Mouse (Mus musculus) hindbrain, embryonic 15.5 days (tissue): ENCODE measurements around the gene Irf3. TPM values are rescaled to one million over a fixed set of nuclear protein-coding genes. Genes with fewer than 3 reads are reported as not detected.

Source experiments
- ATAC-seq: fragments of 200-750 bp; cut with Nextera tagmentation; 2 replicates; pipeline ENCODE4 v1.8.0; 2017; ENCODE audit warnings: low read depth, moderate number of reproducible peaks, moderate TSS enrichment; ENCODE audit not compliant: low FRiP score
- H3K27ac ChIP-seq: fragments of 300-500 bp; sonication (generic); replicated peaks from 2 replicates; pipeline ENCODE4 v1.5.1; 2015; ENCODE audit warnings: mild to moderate bottlenecking, inconsistent platforms
- H3K27me3 ChIP-seq: fragments of 300-500 bp; sonication (generic); 2 replicates; pipeline ENCODE4 v1.6.1; 2015; ENCODE audit warnings: control low read depth, inconsistent platforms
- H3K36me3 ChIP-seq: fragments of 300-500 bp; sonication (generic); 2 replicates; pipeline ENCODE4 v1.6.1; 2015; ENCODE audit warnings: control low read depth, inconsistent platforms
- H3K4me1 ChIP-seq: fragments of 300-500 bp; sonication (generic); replicated peaks from 2 replicates; pipeline ENCODE4 v1.6.1; 2015; ENCODE audit warnings: control low read depth, inconsistent platforms
- H3K4me2 ChIP-seq: fragments of 300-500 bp; sonication (generic); 2 replicates; pipeline ENCODE4 v1.6.1; 2015; ENCODE audit warnings: moderate library complexity, mild to moderate bottlenecking, inconsistent platforms
- H3K4me3 ChIP-seq: fragments of 300-500 bp; sonication (generic); 2 replicates; pipeline ENCODE4 v1.5.1; 2015; ENCODE audit warnings: mild to moderate bottlenecking, inconsistent platforms
- H3K9ac ChIP-seq: fragments of 300-500 bp; sonication (generic); 2 replicates; pipeline ENCODE4 v1.6.1; 2015; ENCODE audit warnings: inconsistent platforms
- H3K9me3 ChIP-seq: fragments of 300-500 bp; sonication (generic); 2 replicates; pipeline ENCODE4 v1.6.1; 2016; ENCODE audit warnings: control low read depth, inconsistent platforms
- WGBS: fragments of 180-500 bp; shearing (Covaris S2); methylation state at CpG from one replicate; pipeline ENCODE4 v1.1.7; 2015; 5-methylcytosine and 5-hydroxymethylcytosine counted together
- polyA plus RNA-seq: library from polyadenylated mRNA; unstranded; fragments of >200 nt; fragmentation: Nextera tagmentation; extraction: Ambion mirVana; gene quantifications from 2 replicates; pipeline ENCODE4 v1.2.1, GENCODE M21; 2015

The Irf3 gene
- polyA plus RNA-seq, 1 experiment from 2014 or later = 57.4 TPM

DNA sequence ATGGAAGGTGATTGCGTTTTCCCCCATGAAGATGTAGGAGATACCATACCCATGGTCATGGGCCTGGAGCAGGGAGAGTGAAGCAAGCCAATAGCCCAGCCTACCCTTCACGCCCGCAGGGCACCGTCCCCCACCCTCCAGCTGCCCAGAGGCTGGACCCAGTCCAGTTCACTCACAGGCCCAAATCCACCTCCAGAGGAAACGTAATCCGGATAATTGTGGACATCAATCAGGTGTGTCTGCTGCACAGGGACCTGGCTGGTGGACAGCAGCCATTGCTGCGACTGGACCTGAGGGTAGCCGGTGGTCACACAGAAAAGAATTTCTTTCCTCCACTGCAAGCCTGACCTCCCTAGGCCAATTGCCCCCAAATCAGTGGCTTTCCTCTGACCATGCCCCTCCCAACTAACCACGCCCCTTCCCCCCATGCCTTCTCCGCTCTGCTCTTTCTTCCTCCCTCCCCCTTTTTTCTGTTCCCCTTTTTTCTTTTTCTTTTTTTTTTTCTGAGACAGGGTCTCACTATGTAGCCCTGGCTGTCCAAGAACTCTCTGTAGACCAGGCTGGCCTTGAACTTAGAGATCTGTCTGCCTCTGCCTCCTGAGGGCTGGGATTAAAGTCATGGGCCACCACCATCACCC lies 37.5 kb upstream of the Irf3 start:
- Histone ChIP-seq H3K4me3 (no peak overlapping the region), H3K36me3 (peaks cover 44% of the 10 kb centered on the region), H3K27ac (no peak overlapping the region), H3K9me3 (no peaks in the 10 kb centered on the region), H3K27me3 (no peaks in the 10 kb centered on the region), H3K9ac (no peak overlapping the region), H3K4me2 (no peak overlapping the region), H3K4me1 (0 out of 2 replicates have a peak, but pooled peaks cover 5% of the 10 kb centered on the region)
- no peak for ATAC-seq
- WGBS = 89% methylated on average over 10 of the region's 10 CpGs

DNA sequence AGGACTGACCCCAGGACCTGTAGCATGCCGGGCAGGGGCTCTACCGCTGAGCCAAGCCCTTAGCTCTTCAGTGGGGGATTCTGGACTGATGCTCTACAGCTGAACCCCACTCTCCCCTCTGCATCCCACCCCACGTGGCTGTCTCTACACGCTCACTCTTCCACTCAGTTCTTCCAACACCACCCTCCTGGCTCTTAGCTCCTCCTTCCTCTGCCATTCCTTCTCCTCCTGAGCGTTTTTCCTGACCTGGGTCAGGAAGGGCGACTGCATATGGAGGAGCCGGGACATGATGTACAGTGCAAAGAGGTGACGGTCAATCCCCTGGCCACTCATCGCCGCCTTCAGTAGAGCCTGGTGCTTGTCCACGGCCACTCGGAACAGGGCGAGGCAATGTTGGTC lies 36.9 kb upstream of the Irf3 start:
- Histone ChIP-seq H3K27me3 (no peaks in the 10 kb centered on the region), H3K4me2 (no peak overlapping the region), H3K36me3 (peaks cover 49% of the 10 kb centered on the region), H3K9ac (no peak overlapping the region), H3K27ac (no peak overlapping the region), H3K9me3 (no peaks in the 10 kb centered on the region), H3K4me1 (0 out of 2 replicates have a peak, but pooled peaks cover 5% of the 10 kb centered on the region), H3K4me3 (no peak overlapping the region)
- WGBS = 93% methylated on average over 13 of the region's 13 CpGs
- ATAC-seq = no peak

DNA sequence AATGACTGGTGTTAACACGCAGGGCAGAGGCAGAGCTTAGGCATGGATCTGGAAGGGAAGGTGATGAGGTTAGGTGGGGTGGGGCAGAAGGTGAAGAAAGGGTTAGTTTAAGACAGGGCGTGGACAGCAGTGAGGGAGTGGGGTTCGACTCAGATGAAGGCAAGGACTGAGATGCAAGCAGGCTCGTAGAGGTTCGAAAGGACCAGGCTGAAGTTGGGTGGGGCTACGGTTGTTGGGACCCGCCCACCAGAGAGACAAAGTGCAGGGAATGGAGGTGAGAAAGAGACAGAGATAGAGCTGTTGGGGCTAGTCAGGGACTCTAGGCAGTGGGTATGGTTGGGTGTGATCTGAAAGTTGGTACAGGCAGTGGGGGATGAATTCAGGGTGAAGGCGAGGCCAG lies 35.1 kb upstream of the Irf3 start:
- Histone ChIP-seq H3K27me3 (no peaks in the 10 kb centered on the region), H3K27ac (no peak overlapping the region), H3K36me3 (peaks cover 62% of the 10 kb centered on the region), H3K4me3 (no peak overlapping the region), H3K9me3 (no peaks in the 10 kb centered on the region), H3K4me2 (no peak overlapping the region), H3K9ac (no peak overlapping the region), H3K4me1 (0 out of 2 replicates have a peak, but pooled peaks cover 4% of the 10 kb centered on the region)
- WGBS = 85% methylated on average over 8 of the region's 8 CpGs
- ATAC-seq = no peak

DNA sequence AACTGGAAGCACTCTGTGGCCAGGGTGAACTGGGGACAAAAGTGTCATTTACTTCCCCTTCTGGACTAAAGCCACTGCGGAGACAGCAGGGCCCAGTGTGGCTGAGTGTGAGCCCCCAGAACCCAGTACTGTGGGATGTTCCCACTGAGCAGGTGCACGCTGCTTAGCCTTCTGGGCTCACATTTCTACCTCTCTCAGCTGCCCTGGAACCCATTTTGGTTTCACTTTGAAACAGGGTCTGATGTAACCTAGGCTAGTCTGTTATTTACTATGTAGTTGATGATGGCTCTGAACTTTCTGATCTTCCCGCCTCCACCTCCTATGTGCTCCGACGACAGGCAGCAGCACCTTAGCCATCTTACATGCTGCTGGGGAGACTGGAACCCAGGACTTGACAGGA lies 34.6 kb upstream of the Irf3 start:
- no peaks in the 10 kb centered on the region for H3K9me3 ChIP-seq

DNA sequence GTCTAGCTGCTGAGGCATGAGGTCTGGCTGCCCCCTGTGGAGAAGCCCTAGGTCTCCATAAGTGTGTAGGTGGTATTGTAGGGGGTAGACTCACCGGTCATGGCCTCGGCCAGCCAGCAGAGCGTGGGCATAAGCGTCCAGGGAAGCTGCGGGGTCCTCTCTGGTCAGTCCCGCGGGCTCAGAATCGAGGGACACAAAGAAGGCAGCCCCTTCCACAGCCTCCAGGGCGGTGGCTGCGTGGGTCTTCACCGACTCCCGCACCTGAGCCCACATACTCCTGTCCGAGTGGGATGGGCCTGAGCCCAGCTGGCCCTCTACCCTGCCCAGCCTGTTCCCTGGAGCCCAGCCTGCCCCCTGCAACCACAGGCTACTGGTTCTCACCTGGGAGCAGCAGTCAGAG lies 32.5 kb upstream of the Irf3 start:
- Histone ChIP-seq H3K4me3 (no peak overlapping the region), H3K4me1 (peaks cover 3% of the 10 kb centered on the region; the same call in 1 of the 2 replicates), H3K36me3 (peaks cover 60% of the 10 kb centered on the region), H3K9ac (no peak overlapping the region), H3K9me3 (no peaks in the 10 kb centered on the region), H3K27me3 (no peaks in the 10 kb centered on the region), H3K27ac (no peak overlapping the region), H3K4me2 (no peak overlapping the region)
- 96% methylated on average over 13 of the region's 13 CpGs for WGBS
- ATAC-seq = no peak

More for the DNA sequence above, 34.6 kb upstream of the Irf3 start:
- Histone ChIP-seq H3K27me3 (no peaks in the 10 kb centered on the region), H3K4me1 (no peaks in the 10 kb centered on the region), H3K36me3 (peaks cover 65% of the 10 kb centered on the region), H3K4me2 (no peak overlapping the region), H3K9ac (no peak overlapping the region), H3K27ac (no peak overlapping the region), H3K4me3 (no peak overlapping the region)
- ATAC-seq = no peak
- WGBS = 92% methylated on average over 5 of the region's 5 CpGs

DNA sequence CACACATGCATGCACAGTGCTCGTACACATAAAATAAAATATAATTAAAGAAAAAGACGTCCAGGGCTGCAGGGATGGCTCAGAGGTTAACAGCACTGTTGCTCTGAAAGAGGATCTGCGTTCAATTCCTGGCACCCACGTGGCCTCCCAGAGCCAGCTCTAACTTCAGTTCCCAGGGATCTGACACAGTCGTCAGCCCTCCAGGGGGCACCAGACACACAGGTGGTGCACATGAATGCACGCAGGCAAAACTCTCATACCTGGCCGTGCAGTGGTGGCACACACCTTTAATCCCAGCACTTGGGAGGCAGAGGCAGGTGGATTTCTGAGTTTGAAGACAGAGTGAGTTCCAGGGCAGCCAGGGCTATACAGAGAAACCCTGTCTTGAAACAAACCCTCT lies 31.5 kb upstream of the Irf3 start:
- H3K4me3 ChIP-seq = no peak overlapping the region
- H3K36me3 ChIP-seq = peaks cover 55% of the 10 kb centered on the region
- no peak overlapping the region for H3K27ac ChIP-seq
- no peak overlapping the region for H3K4me2 ChIP-seq
- ATAC-seq = no peak
- no peaks in the 10 kb centered on the region for H3K27me3 ChIP-seq
- peaks cover 6% of the 10 kb centered on the region for H3K4me1 ChIP-seq
- WGBS = 87% methylated on average over 7 of the region's 7 CpGs
- no peaks in the 10 kb centered on the region for H3K9me3 ChIP-seq
- H3K9ac ChIP-seq = no peak overlapping the region

DNA sequence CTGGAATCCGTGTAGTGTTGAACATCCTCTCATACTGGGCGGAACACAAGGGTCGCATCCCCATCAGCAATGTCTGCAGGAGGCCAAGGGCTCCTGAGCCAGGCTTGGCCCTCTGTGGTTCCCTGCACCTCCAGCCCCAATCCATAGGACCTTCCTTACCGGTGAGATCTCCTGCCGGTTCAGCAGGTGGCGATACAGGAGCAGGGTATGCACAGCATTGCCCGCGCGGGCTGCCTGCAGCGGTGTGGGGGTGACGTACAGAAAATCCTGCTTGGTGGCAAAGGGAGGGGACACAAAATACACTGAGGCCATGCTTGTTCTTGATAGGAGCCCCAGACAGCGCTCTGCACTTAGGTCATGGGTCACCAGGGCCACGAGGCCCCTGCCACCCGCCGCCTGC lies 30.8 kb upstream of the Irf3 start:
- H3K27me3 ChIP-seq = no peaks in the 10 kb centered on the region
- no peak overlapping the region for H3K27ac ChIP-seq
- peaks cover 13% of the 10 kb centered on the region for H3K4me1 ChIP-seq
- ATAC-seq = no peak
- H3K4me3 ChIP-seq = no peak overlapping the region
- 77% methylated on average over 15 of the region's 15 CpGs for WGBS
- no peak overlapping the region for H3K4me2 ChIP-seq
- H3K36me3 ChIP-seq = peaks cover 49% of the 10 kb centered on the region
- no peak overlapping the region for H3K9ac ChIP-seq
- no peaks in the 10 kb centered on the region for H3K9me3 ChIP-seq

DNA sequence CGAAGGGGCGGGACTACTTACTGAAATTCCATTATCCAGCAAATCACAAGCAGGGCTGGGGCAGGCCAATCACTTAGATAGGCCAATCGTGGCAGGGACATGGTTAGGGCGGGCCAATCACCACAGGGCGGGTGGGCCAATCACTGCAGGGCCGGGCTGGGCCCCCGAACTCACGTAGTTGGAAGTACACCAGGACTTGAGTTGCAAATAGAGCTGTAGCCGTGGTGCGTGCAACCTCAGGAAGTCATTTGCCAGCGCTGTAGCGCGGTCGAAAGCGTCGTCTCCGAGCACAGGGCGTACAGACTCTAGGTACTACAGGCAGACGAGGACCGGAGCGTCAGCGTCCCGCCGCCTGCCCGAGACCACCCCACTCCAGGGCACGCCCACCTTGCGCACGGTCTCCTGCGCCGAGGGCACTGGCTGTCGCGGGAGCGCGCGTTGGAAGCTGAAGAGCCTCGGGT lies 27.2 kb upstream of the Irf3 start:
- Histone ChIP-seq H3K27ac (peak overlapping the region; percentile 79), H3K9me3 (no peaks in the 10 kb centered on the region), H3K9ac (peak overlapping the region; percentile 66), H3K4me1 (peaks cover 42% of the 10 kb centered on the region), H3K4me2 (peak overlapping the region; percentile 82), H3K27me3 (no peaks in the 10 kb centered on the region), H3K4me3 (peak overlapping the region; percentile 46), H3K36me3 (peaks cover 24% of the 10 kb centered on the region)
- 0% methylated on average over 36 of the region's 36 CpGs for WGBS
- ATAC-seq = peak; percentile 96

DNA sequence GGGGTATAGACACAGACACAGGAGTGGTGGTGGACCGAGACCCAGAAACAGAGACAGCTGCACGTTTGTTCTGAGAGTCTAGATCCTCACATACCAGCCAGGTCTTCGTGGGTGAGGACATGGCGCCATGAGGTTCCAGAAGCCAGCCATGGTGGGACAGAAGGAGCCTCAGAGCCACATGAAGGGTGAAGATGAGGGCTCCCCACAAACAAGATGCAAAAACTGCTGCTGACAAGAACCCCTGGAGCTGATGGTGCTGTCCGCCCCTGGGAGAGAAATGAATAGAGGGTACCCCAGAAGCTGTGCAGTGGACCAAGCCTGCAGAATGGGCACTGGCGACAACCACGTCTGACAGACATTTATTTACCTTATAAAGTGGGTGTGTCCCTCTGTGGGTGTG lies 26.3 kb upstream of the Irf3 start:
- peak overlapping the region; percentile 82 for H3K4me2 ChIP-seq
- peak overlapping the region; percentile 66 for H3K9ac ChIP-seq
- peaks cover 17% of the 10 kb centered on the region for H3K36me3 ChIP-seq
- no peaks in the 10 kb centered on the region for H3K27me3 ChIP-seq
- H3K4me1 ChIP-seq = peaks cover 44% of the 10 kb centered on the region
- peak overlapping the region; percentile 46 for H3K4me3 ChIP-seq
- 70% methylated on average over 7 of the region's 7 CpGs for WGBS
- ATAC-seq = no peak
- peak overlapping the region; percentile 79 for H3K27ac ChIP-seq
- no peaks in the 10 kb centered on the region for H3K9me3 ChIP-seq

DNA sequence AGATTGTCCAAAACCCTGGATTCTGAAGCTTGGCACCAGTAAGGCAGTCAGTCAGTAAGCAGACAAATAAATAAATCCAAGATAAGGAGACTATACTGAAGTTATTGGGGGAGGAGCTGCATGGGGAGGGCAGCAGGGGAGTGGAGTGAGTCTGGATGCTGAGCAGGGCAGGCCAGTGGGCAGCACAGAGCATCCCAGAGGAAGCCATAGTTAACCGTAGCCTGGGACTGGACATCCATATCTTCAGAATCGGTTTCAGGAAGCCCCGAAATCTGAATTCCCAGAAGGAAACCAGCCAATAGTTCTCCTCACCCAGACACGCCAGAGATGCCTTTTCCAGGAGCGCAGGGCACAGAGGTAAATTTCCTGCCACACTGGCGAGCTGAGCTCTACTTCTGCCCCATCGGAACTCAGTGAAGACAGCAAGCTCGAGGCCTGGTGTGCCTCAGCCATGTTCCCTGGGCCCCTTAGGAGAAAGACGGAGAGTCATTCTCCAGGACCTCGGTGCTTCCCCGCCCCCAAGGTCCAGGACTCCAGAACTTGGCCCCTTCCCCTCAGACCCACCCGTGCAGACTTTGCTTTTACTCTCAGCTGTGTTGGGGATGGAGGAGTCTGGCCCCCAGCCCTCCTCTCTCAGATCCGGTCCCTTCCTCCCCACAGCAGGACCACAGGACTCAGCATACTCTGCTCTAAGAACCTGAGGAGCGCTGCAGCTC lies 23.9 kb upstream of the Irf3 start:
- Histone ChIP-seq H3K4me3 (peak overlapping the region; percentile 51), H3K36me3 (peaks cover 26% of the 10 kb centered on the region), H3K27ac (peak overlapping the region; percentile 91), H3K9me3 (no peaks in the 10 kb centered on the region), H3K9ac (peak overlapping the region; percentile 66), H3K27me3 (no peaks in the 10 kb centered on the region), H3K4me2 (peak overlapping the region; percentile 98), H3K4me1 (peaks cover 44% of the 10 kb centered on the region)
- 24% methylated on average over 14 of the region's 14 CpGs for WGBS
- ATAC-seq = no peak

DNA sequence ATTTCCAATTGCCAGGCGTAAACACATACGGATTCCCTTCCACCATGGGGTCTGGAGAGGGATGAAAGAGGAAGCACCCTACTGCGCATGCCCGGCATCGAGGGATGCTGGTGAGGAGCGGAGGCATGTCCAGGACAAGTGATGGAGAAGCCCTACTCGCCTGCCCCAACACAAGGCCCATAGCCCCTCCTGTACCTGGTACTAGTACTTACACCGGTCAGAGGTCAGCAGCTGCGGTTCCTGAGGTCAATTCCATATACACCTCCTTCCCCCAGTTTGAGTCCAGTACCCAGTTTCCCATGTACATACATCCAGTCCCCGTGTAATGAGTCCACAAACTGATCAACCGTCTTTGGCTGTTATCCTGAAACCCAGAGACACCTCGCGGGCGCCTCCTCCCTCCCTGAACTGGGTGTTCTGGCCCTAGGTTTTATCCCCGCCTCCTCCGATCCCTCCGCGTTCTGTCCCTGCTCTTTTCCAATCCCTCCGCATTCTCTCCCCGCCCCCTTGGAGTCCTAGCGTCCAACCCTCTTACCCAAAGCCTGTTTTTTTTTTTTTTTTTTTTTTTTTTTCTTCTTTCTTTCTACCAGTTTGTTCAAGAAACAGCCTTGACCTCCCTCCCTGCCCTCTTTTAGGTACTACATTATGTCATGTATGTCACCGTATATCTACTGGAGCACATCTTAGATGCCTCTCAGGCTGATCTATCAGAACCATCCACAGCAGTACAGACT lies 22.9 kb upstream of the Irf3 start, which contains the start of gene Cpt1c:
Cpt1c (minus strand) TSS at position 469 of the 734 bp plus-strand sequence.
- Histone ChIP-seq H3K9me3 (no peaks in the 10 kb centered on the region), H3K4me2 (peak within 1 kb of the TSS; percentile 98), H3K9ac (peak within 1 kb of the TSS; percentile 66), H3K4me1 (peaks cover 44% of the 10 kb centered on the region), H3K27ac (peak within 1 kb of the TSS; percentile 91), H3K36me3 (peaks cover 36% of the 10 kb centered on the region), H3K27me3 (no peaks in the 10 kb centered on the region), H3K4me3 (peak within 1 kb of the TSS; percentile 51)
- WGBS = under 1% methylated on average over 22 of the region's 22 CpGs
- peak; percentile 58 for ATAC-seq

DNA sequence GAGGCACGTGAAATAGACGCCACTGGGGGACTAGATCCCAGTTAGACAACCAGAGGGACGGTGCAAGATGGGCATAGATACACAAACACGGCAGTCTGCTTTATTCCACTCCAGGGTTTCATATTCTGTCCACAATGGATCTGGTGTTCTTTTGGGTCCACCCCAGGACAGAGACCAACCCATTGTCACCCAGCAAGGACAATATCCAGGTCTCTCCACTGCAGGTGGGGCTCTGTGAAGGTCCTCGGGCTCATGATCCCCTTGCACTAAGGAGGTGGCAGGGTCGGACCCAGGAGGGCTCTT lies 22.4 kb upstream of the Irf3 start:
- Histone ChIP-seq H3K4me1 (peaks cover 41% of the 10 kb centered on the region), H3K9ac (peak overlapping the region; percentile 66; the same call in 1 of the 2 replicates), H3K9me3 (no peaks in the 10 kb centered on the region), H3K27me3 (no peaks in the 10 kb centered on the region), H3K4me2 (peak overlapping the region; percentile 98), H3K4me3 (peak overlapping the region; percentile 51), H3K36me3 (peaks cover 41% of the 10 kb centered on the region), H3K27ac (peak overlapping the region; percentile 91)
- WGBS = 18% methylated on average over 6 of the region's 6 CpGs
- no peak for ATAC-seq
